Mouse (Mus musculus): ENCODE data around the gene Gm3371.
"Not testable (repeated sequence)": the region's sequence is repeated elsewhere in the genome, so short reads cannot be mapped to it uniquely, and the experiment has no call there.

The Gm3371 gene

GRCm38 (mm10) chr14:44410588-44410987 is at the start of gene Gm3371:
TSS of gene Gm3371 (minus strand) at chr14:44410688.
- DNase-seq = not testable (repeated sequence)

GRCm38 (mm10) chr14:44433335-44433734 is 22.8 kb upstream of the Gm3371 start, which contains the start of gene Gm8232:
TSS of gene Gm8232 (plus strand) at chr14:44433635.
- DNase-seq = not testable (repeated sequence)

GRCm38 (mm10) chr14:44384233-44384632 is 26.3 kb downstream of the Gm3371 start:
- not testable (repeated sequence) for DNase-seq

GRCm38 (mm10) chr14:44365057-44365456 is 45.4 kb downstream of the Gm3371 start, which contains the start of gene Gm8229:
TSS of gene Gm8229 (plus strand) at chr14:44365357.
- DNase-seq = not testable (repeated sequence)

- not testable (repeated sequence) for DNase-seq
These were observed 48.2 kb downstream of the Gm3371 start for GRCm38 (mm10) chr14:44362301-44362700.

GRCm38 (mm10) chr14:44361416-44361815 is 49.1 kb downstream of the Gm3371 start:
- DNase-seq = not testable (repeated sequence)

Measured in thymus, postnatal 4 days (tissue).